Mouse (Mus musculus) adrenal gland, postnatal 36 days (tissue): ENCODE measurements around the gene Odaph. TPM values are rescaled to one million over a fixed set of nuclear protein-coding genes. Genes with fewer than 3 reads are reported as not detected.
A peak's percentile ranks its signal among the peaks of the same experiment; 100 is the strongest.

ENCODE experiments used
- DNase-seq, 2 experiments: peaks; one replicate each; pipeline ENCODE4 v3.0.0; 2021; ENCODE audit warnings: mixed read lengths in 1 of 2
- total RNA-seq, 2 experiments: library from RNA; stranded (reverse); gene quantifications; 2 replicates each; pipeline ENCODE4 v1.2.3; 2021

Odaph gene
- total RNA-seq, 2 experiments from 2014 or later, result not detected

- no peak for DNase-seq
These were observed 4.1 kb downstream of the Odaph start for GRCm38 (mm10) chr5:91991191-91991937.

GRCm38 (mm10) chr5:91993061-91993460, 5.8 kb downstream of the Odaph start:
- no peak for DNase-seq

DNA sequence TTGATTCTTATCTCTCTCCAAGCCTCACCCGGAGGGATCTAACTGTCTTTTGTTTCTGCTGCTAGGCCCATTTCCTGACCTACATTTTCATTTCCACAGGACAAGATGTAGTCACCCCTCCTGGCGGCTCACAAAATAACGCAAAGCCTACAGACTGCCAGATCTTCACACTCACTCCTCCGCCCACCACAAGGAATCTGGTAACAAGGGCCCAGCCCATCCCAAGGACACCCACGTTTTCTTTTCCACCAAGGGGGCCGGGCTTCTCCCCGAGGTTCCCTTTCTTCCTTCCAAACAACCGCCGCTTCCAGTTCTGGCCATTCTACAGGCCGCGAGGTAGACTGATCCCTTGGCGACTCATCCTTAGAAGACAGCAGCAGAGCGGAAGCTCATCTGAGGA, 7.3 kb downstream of the Odaph start:
- peak; percentile 16 to 26 for DNase-seq

DNA sequence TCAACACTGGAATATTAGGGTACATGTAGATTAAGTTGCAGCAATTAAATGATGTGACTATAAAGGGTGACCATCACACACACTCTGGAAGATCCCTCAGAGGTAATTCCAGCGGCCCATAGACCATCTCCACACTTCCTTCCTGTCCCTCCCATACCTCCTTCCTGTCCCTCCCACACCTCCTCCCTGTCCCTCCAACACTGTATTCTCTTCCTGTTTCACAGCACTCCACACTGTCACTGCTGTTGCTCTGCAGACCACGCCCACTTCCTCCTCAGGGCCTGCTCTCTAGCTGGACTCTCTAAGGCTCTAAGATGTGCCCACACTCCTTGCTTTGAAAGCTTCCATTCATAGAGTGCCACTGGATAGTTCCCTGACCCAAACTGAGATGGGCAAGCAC, 13.5 kb downstream of the Odaph start:
- DNase-seq, result peak in 1 of 2 experiments; percentile 12

GRCm38 (mm10) chr5:92003011-92003410, 15.7 kb downstream of the Odaph start:
- DNase-seq, result peak; percentile 3 to 37

GRCm38 (mm10) chr5:92009827-92010226, 22.6 kb downstream of the Odaph start:
- no peak for DNase-seq

- no peak for DNase-seq
These were observed 24.5 kb downstream of the Odaph start for GRCm38 (mm10) chr5:92011756-92012155.

DNA sequence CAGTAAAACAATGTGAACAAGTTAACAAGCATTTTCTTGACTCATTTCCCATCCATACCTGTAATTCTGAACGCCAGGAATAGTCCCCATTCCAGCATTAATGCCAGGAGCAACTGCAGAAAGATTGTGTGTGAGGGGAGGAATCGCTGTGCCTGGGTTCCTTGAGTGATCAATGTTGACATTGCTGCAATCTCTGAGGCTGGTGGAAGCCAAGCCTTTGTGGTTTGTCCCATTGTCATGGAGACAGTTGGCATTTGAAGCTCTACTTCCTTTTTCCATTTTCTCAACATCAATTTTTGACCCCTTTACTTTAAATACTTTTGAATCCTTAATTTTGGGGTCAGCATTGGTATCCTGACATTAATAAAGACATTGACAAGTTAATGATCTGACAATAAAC, 32.7 kb downstream of the Odaph start:
- no peak for DNase-seq

- peak; percentile 94 to 95 for DNase-seq
These were observed 55.4 kb downstream of the Odaph start for GRCm38 (mm10) chr5:92042377-92043348.

- no peak for DNase-seq
These were observed 56.5 kb downstream of the Odaph start, which contains the start of gene Cdkl2 for GRCm38 (mm10) chr5:92043783-92044182. Gene Cdkl2, minus strand, starts transcription at chr5:92043883.

Other genes starting within 250 kb of the Odaph start
- gene Rchy1, start 24.4 kb upstream of the Odaph start, total RNA-seq, result 10 to 100 TPM; 61.9 to 78.5 TPM
- 1 to 10 TPM; 4.9 to 6.5 TPM for gene Cdkl2, start 56.4 kb downstream of the Odaph start, total RNA-seq
- gene G3bp2, start 96.2 kb downstream of the Odaph start, total RNA-seq, result 100 to 1,000 TPM; 139 to 142 TPM
- gene Uso1, start 150.5 kb downstream of the Odaph start, total RNA-seq, result 100 to 1,000 TPM in 1 of 2 experiments, 10 to 100 TPM in 1; 93.3 to 104 TPM
- gene U90926, start 227.9 kb downstream of the Odaph start, total RNA-seq, result not detected